Mouse (Mus musculus) embryonic facial prominence, embryonic 14.5 days (tissue): ENCODE results near the gene Trnp1. TPM values are rescaled to one million over a fixed set of nuclear protein-coding genes. Genes with fewer than 3 reads are reported as not detected.

Experiments
- ATAC-seq: fragments of 200-750 bp; cut with Nextera tagmentation; 2 replicates; pipeline ENCODE4 v1.8.0; 2017; ENCODE audit warnings: low read depth, moderate number of reproducible peaks, moderate TSS enrichment
- DNase-seq: peaks from one replicate; pipeline ENCODE4 v3.0.0-alpha.2; 2015; ENCODE audit warnings: low spot score
- H3K27ac ChIP-seq: fragments of 300-500 bp; sonication (generic); replicated peaks from 2 replicates; pipeline ENCODE4 v1.5.1; 2014; ENCODE audit warnings: low read depth, mild to moderate bottlenecking, low read length, moderate library complexity
- H3K27me3 ChIP-seq: fragments of 300-500 bp; sonication (generic); replicated peaks from 2 replicates; pipeline ENCODE4 v1.6.1; 2014; ENCODE audit warnings: low read length; ENCODE audit not compliant: control insufficient read depth, insufficient read depth
- H3K36me3 ChIP-seq: fragments of 300-500 bp; sonication (generic); 2 replicates; pipeline ENCODE4 v1.6.1; 2014; ENCODE audit warnings: low read length, mixed read lengths; ENCODE audit not compliant: control insufficient read depth, insufficient read depth
- H3K4me1 ChIP-seq: fragments of 300-500 bp; sonication (generic); 2 replicates; pipeline ENCODE4 v1.6.1; 2014; ENCODE audit warnings: antibody characterized with exemption, low read length; ENCODE audit not compliant: control insufficient read depth, insufficient read depth
- H3K4me2 ChIP-seq: fragments of 300-500 bp; sonication (generic); 2 replicates; pipeline ENCODE4 v1.6.1; 2014; ENCODE audit warnings: low read depth, mild to moderate bottlenecking, low read length, moderate library complexity, mixed read lengths
- H3K4me3 ChIP-seq: fragments of 300-500 bp; sonication (generic); 2 replicates; pipeline ENCODE4 v1.5.1; 2014; ENCODE audit warnings: low read depth, mild to moderate bottlenecking, low read length
- H3K9ac ChIP-seq: fragments of 300-500 bp; sonication (generic); 2 replicates; pipeline ENCODE4 v1.6.1; 2014; ENCODE audit warnings: low read depth, mild to moderate bottlenecking, low read length, moderate library complexity, mixed read lengths
- H3K9me3 ChIP-seq: fragments of 300-500 bp; sonication (generic); 2 replicates; pipeline ENCODE4 v1.6.1; 2016; ENCODE audit warnings: low read length; ENCODE audit not compliant: control insufficient read depth
- WGBS: fragments of 180-500 bp; shearing (Covaris S2); extraction: QIAGEN DNeasy Blood & Tissue Kit; methylation state at CpG from one replicate; pipeline ENCODE4 v1.1.7; 2014; 5-methylcytosine and 5-hydroxymethylcytosine counted together
- polyA plus RNA-seq: library from polyadenylated mRNA; unstranded; fragments of >200 nt; fragmentation: Nextera tagmentation; extraction: Ambion mirVana; gene quantifications from 2 replicates; pipeline ENCODE4 v1.2.1, GENCODE M21; 2014

Gene Trnp1
- 9.0 TPM in 2 replicates for polyA plus RNA-seq

DNA sequence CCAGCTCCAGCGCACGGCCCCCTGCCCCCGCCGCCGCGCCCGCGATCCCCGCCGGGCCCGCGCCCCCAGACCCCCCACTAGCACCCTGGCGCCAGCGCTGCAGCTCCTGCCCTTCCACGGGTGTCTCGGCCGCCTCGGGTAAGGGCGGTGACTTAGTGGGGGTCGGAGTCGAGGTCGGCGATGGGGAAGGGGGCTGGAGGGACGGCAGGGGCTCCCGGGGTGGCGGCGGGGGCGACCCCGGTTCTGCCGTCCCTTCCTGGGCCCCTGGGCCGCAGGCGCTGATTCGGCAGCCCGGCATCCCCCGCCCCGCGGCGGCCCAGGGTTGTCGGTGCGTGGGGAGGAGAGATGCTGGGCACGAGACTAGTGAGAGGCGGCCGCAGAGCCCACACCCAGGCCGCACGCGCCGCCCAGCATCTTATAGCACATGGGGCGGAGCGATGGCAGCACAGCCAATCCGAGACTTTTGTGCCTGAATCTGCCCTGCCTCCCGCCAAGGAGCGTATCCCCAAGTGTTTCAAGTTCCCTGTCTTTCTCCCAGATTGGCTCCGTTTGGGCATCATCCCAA is at the start of gene Trnp1:
Gene Trnp1 (minus strand): TSS at position 391 of the 565 bp plus-strand sequence.
- DNase-seq = peak; percentile 94
- 0% methylated on average over 14 of the region's 53 CpGs for WGBS
- H3K4me3 ChIP-seq = peak within 1 kb of the TSS; percentile 59
- peaks cover 4% of the 10 kb centered on the region; the same call in 1 of the 2 replicates for H3K4me1 ChIP-seq
- no peaks in the 10 kb centered on the region for H3K9me3 ChIP-seq
- peak; percentile 90 for ATAC-seq
- H3K4me2 ChIP-seq = peak within 1 kb of the TSS; percentile 98
- H3K36me3 ChIP-seq = no peaks in the 10 kb centered on the region
- peaks cover 74% of the 10 kb centered on the region for H3K27me3 ChIP-seq
- H3K27ac ChIP-seq = no peak within 1 kb of the TSS
- H3K9ac ChIP-seq = peak within 1 kb of the TSS; percentile 70

DNA sequence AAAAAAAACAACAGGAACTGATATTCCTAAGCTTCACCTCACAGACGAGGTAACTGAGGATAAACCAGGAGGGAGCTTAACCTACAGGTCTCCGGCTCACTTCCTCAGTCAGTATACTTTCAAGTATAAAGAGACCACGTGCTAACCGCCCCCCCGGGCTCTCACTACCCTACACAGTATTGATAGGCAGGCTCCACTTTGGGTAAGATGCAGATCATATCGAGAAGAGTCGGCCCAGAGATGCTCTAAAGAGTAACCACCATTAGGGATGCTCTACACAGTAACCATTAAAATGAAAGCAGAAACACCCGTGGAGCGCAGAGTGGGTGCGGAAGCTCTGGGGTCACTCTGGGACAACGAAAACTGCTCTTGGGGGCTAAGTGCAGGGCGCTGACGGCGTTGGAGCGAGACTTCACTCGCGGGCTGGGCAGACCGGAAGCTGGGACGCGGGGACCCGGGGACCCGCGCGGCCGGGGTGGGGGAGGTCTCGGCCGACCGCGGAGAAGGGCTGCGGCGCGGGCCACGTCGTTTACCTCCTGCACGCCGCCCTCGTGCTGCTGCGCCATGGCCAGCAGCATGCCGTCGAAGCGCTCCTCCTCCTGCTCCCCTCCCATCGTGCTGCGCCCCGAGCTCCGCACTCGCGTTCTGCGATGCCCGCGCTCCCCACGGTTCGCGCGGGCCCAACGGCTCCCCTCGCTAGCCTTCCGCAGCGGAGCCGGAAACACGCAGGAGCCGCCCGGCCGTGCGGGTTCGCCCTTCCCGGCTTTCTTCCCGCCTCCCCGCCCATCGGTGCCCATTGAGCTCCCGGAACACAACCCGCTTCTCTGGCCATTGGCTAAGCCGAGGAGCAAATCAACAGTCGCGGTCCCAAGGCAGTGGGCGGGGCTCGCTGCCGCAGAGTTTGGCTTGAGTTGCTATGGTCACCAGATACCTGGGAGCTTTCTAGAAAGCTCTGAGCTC is 47.2 kb upstream of the Trnp1 start, which contains the start of gene Nudc:
Gene Nudc (minus strand): TSS at position 725 of the 960 bp plus-strand sequence.
- 0% methylated on average over 38 of the region's 77 CpGs for WGBS
- ATAC-seq (peak; percentile 99), DNase-seq (peak; percentile 99)
- peak within 1 kb of the TSS; percentile 91 for H3K4me2 ChIP-seq
- no peaks in the 10 kb centered on the region for H3K9me3 ChIP-seq
- H3K27ac ChIP-seq = peak within 1 kb of the TSS; percentile 80
- peaks cover 24% of the 10 kb centered on the region for H3K36me3 ChIP-seq
- H3K4me1 ChIP-seq = peaks cover 11% of the 10 kb centered on the region; the same call in 1 of the 2 replicates
- H3K4me3 ChIP-seq = peak within 1 kb of the TSS; percentile 85
- peak within 1 kb of the TSS; percentile 91 for H3K9ac ChIP-seq
- H3K27me3 ChIP-seq = no peaks in the 10 kb centered on the region

DNA sequence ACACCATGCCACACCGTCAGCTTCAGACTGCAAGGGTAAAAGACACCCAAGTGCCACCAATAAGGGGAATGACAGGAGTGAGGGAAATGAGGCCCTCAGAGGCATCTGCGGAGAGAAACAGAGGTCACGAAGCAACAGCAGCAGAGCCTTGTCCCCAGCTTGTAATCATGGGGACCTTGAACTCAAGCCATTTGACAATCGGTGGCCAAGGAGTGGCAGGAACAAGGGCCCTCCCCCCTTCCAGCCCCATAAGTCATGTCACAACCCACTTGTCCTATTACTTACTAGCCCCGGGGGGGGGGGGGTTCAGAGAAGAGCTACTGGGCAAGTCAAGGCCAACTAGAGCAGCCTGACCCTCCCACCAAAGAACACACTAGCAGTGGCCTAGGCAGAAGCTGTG is 38.3 kb upstream of the Trnp1 start:
- no peak overlapping the region for H3K4me2 ChIP-seq
- no peaks in the 10 kb centered on the region for H3K9me3 ChIP-seq
- no peaks in the 10 kb centered on the region for H3K27me3 ChIP-seq
- WGBS = 92% methylated on average over 5 of the region's 5 CpGs
- no peaks in the 10 kb centered on the region for H3K4me1 ChIP-seq
- DNase-seq = no peak
- no peak overlapping the region for H3K4me3 ChIP-seq
- ATAC-seq = no peak
- H3K9ac ChIP-seq = no peak overlapping the region
- no peak overlapping the region for H3K27ac ChIP-seq
- H3K36me3 ChIP-seq = peaks cover 94% of the 10 kb centered on the region

DNA sequence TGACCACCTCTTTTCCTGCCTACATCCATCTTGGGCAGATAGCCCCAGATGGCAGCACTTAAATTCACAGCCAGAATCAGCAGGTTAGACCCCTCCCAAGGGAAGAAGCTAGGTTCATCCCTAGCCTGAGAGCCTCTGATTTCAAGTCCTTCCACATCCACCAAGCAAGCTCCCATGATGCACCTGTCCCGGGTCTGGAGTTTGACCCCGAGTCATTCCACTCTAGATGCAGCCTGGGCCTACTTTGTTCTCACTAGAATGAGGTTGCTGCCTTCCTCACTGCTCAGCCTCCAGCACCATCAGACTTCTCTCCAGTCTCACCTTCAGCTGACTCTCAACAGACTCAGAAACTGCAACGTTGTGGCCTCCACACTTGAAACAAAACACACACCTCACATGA is 37.7 kb upstream of the Trnp1 start:
- Histone ChIP-seq H3K4me3 (no peak overlapping the region), H3K27me3 (no peaks in the 10 kb centered on the region), H3K27ac (no peak overlapping the region), H3K9ac (no peak overlapping the region), H3K9me3 (no peaks in the 10 kb centered on the region), H3K36me3 (peaks cover 94% of the 10 kb centered on the region), H3K4me2 (no peak overlapping the region), H3K4me1 (no peaks in the 10 kb centered on the region)
- no peak for DNase-seq
- no peak for ATAC-seq
- 83% methylated on average over 3 of the region's 3 CpGs for WGBS

DNA sequence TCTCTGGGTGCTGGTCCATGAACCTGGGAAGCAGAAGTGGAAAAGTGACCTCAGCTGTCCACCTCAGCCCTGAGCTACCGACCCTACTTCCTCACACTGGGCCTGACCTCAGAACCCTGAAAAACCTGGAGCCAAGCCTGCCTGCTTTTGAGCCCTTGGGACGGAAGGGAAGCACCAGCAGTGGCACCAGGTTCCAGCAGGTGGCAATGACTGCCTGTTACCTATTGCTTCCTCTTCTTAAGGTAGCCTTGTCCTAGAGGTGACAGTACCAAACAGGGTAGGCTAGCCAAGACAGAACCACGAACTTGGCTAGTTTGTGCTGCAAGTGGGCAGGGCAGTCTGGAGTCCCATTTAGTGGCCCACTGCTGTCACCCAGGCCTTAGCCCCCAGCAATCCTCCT is 34.4 kb upstream of the Trnp1 start:
- Histone ChIP-seq H3K9ac (no peak overlapping the region), H3K27ac (no peak overlapping the region), H3K27me3 (no peaks in the 10 kb centered on the region), H3K4me2 (no peak overlapping the region), H3K4me1 (no peaks in the 10 kb centered on the region), H3K9me3 (no peaks in the 10 kb centered on the region), H3K36me3 (peaks cover 97% of the 10 kb centered on the region), H3K4me3 (no peak overlapping the region)
- 93% methylated on average over 3 of the region's 3 CpGs for WGBS
- no peak for DNase-seq
- ATAC-seq = no peak

DNA sequence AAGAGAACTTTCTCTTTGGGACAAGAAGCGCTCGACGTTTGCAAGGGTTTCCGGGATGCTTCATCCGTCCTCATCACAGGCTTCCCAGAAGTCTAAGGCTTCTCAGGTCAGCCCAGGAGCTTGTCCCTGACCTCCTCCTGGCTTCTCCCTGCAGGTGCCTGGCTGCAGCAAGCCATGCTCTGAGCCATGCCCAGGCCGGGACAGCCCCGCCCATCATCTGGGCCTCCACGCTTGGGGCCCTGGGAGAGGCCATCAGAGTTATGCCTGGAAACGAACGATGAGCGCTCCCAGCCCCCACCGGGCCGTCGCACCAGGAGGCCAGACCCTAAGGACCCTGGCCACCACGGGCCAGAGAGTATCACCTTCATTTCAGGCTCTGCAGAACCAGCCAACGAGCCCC is 29.4 kb upstream of the Trnp1 start:
- Histone ChIP-seq H3K27me3 (no peaks in the 10 kb centered on the region), H3K27ac (no peak overlapping the region), H3K9me3 (0 out of 2 replicates have a peak, but pooled peaks cover 5% of the 10 kb centered on the region), H3K36me3 (peaks cover 52% of the 10 kb centered on the region), H3K4me1 (no peaks in the 10 kb centered on the region), H3K4me3 (no peak overlapping the region), H3K9ac (no peak overlapping the region), H3K4me2 (no peak overlapping the region)
- 72% methylated on average over 11 of the region's 16 CpGs for WGBS
- ATAC-seq = no peak
- no peak for DNase-seq

DNA sequence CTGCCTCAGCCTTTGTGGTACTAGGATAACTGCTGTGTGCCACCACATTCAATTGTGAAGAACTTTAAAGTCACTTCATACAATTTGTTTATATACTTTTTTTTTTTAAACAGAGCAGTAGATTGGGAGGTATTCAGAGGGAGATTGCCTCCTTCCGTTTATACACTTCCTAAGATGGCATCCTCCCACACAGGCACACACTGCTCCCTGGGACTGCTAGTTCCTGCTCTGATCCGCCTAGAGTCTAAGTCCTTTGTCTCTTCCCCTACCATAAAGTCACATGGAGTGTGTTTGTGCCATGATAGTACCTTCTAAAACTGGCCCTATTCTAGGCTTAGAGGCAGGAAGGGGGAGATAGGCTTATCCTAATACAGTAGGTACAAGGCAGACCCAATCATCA is 23.2 kb upstream of the Trnp1 start:
- no peaks in the 10 kb centered on the region for H3K4me1 ChIP-seq
- H3K27me3 ChIP-seq = peaks cover 34% of the 10 kb centered on the region
- DNase-seq = no peak
- no peak overlapping the region for H3K27ac ChIP-seq
- no peak overlapping the region for H3K4me3 ChIP-seq
- H3K9me3 ChIP-seq = 0 out of 2 replicates have a peak, but pooled peaks cover 5% of the 10 kb centered on the region
- no peak overlapping the region for H3K9ac ChIP-seq
- H3K36me3 ChIP-seq = no peaks in the 10 kb centered on the region
- ATAC-seq = no peak
- H3K4me2 ChIP-seq = no peak overlapping the region
- WGBS = 64% methylated on average over 2 of the region's 2 CpGs

DNA sequence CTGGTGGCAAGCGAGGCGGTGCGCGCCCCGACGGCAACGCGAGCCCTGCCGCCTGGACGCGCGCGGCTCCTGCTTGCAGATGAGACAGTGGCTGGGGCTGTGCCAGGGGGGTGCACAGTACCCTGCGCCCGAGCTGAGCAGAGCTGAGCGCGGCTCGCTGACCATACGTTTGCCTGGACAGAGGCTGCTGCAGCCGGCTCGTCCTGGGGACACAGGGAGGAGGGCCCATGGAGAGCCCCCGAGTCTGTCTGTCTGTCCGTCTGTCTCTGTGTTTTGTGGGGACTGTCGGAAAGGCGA is 21.0 kb upstream of the Trnp1 start:
- peak; percentile 70 for ATAC-seq

More for the DNA sequence above, 21.0 kb upstream of the Trnp1 start:
- Histone ChIP-seq H3K36me3 (no peaks in the 10 kb centered on the region), H3K27me3 (peaks cover 34% of the 10 kb centered on the region), H3K4me3 (peak overlapping the region; percentile 52), H3K4me2 (peak overlapping the region; percentile 58), H3K4me1 (no peaks in the 10 kb centered on the region), H3K9me3 (no peaks in the 10 kb centered on the region), H3K9ac (peak overlapping the region; percentile 70), H3K27ac (no peak overlapping the region)
- 12% methylated on average over 8 of the region's 25 CpGs for WGBS
- DNase-seq = peak; percentile 13
